Mouse (Mus musculus): Measurements from ENCODE around the gene Usp20. TPM values are rescaled to one million over a fixed set of nuclear protein-coding genes. Genes with fewer than 3 reads are reported as not detected.

Usp20 gene
- total and polyA plus RNA-seq, 3 experiments, result 8.2 to 16.6 (median 9.4) TPM

DNA sequence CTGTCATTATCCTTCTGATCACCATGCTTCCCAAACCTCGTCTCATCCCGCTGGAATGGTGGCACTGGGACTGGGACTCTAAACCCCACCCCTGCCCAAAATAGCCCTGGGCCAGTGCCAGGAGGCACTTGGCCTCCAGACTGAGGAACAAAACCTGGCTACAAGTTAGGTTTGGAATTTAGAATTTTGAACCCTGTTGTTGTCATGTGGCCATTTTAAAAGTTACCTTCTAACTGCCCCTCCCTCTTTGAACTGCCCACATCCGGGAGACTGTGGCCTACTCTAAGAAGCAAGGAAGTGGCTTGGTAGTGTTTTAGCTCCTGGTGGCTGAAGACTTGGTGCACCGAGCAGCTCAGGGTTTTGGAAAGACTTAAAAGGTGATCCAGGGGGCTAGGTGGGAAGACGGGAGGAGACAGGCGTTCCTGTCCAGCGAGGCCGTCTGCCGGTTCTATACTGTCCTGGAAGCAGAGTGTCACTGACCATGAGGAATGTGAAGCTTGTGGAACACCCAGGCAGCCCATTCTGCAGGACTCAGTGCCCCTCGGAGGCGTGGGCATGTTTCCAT, 13.4 kb downstream of the Usp20 start:
- ATAC-seq (ENCODE audit: extremely low read depth, insufficient number of reproducible peaks, low FRiP score, poor library complexity, severe bottlenecking), result no peak
- Histone ChIP-seq H3K36me3 (replicated peaks) (peaks cover 34% of the 10 kb centered on the region), H3K4me1 (ENCODE audit: insufficient read depth, low read depth, low read length) (peaks cover 7% of the 10 kb centered on the region; the same call in 1 of the 2 replicates), H3K4me3 (ENCODE audit: low read depth, low read length) (no peak overlapping the region), H3K9me3 (replicated peaks) (no peaks in the 10 kb centered on the region), H3K27me3 (ENCODE audit: insufficient read depth, low read length) (0 out of 2 replicates have a peak, but pooled peaks cover 3% of the 10 kb centered on the region)
- TF ChIP-seq TAL1 (conservative IDR thresholded peaks at IDR 0.05; ENCODE audit: low read depth, low read length) (no peak), CTCF (IDR thresholded peaks at IDR 0.05; ENCODE audit: low read depth, low read length) (no peak), GATA2 (IDR thresholded peaks at IDR 0.05; ENCODE audit: borderline replicate concordance, low read depth, low read length) (no peak), GATA1 (IDR thresholded peaks at IDR 0.05; ENCODE audit: borderline replicate concordance, low read length) (no peak)
- no peak for DNase-seq (ENCODE audit: low spot score)

- DNase-seq (ENCODE audit: low spot score) (no peak), ATAC-seq (ENCODE audit: extremely low read depth, insufficient number of reproducible peaks, low FRiP score, poor library complexity, severe bottlenecking) (no peak)
- 0 out of 2 replicates have a peak, but pooled peaks cover 3% of the 10 kb centered on the region for H3K27me3 ChIP-seq (ENCODE audit: insufficient read depth, low read length)
- H3K4me3 ChIP-seq (ENCODE audit: low read depth, low read length), result no peak overlapping the region
- peaks cover 46% of the 10 kb centered on the region for H3K36me3 ChIP-seq (replicated peaks)
- no peak for TF ChIP-seq CTCF (IDR thresholded peaks at IDR 0.05; ENCODE audit: low read depth, low read length)
- no peak for TF ChIP-seq GATA2 (IDR thresholded peaks at IDR 0.05; ENCODE audit: borderline replicate concordance, low read depth, low read length)
- no peak for TF ChIP-seq GATA1 (IDR thresholded peaks at IDR 0.05; ENCODE audit: borderline replicate concordance, low read length)
- TF ChIP-seq POLR2AphosphoS5 (IDR thresholded peaks at IDR 0.05; ENCODE audit: insufficient replicate concordance, low read depth, low read length), result no peak
- TF ChIP-seq TAL1 (conservative IDR thresholded peaks at IDR 0.05; ENCODE audit: low read depth, low read length), result no peak
- no peaks in the 10 kb centered on the region for H3K9me3 ChIP-seq (replicated peaks)
- peaks cover 16% of the 10 kb centered on the region for H3K4me1 ChIP-seq (ENCODE audit: insufficient read depth, low read depth, low read length)
Observed at GRCm38 (mm10) chr2:30998443-30999260, 16.6 kb downstream of the Usp20 start.

GRCm38 (mm10) chr2:31002857-31003256, 20.8 kb downstream of the Usp20 start:
- H3K4me3 ChIP-seq (ENCODE audit: low read depth, low read length), result no peak overlapping the region
- no peak for ATAC-seq (ENCODE audit: extremely low read depth, insufficient number of reproducible peaks, low FRiP score, poor library complexity, severe bottlenecking)
- no peaks in the 10 kb centered on the region for H3K9me3 ChIP-seq (replicated peaks)
- TF ChIP-seq TAL1 (conservative IDR thresholded peaks at IDR 0.05; ENCODE audit: low read depth, low read length), result no peak
- TF ChIP-seq POLR2AphosphoS5 (IDR thresholded peaks at IDR 0.05; ENCODE audit: insufficient replicate concordance, low read depth, low read length), result no peak
- H3K4me1 ChIP-seq (ENCODE audit: insufficient read depth, low read depth, low read length), result peaks cover 56% of the 10 kb centered on the region
- no peaks in the 10 kb centered on the region for H3K27me3 ChIP-seq (ENCODE audit: insufficient read depth, low read length)
- DNase-seq (ENCODE audit: low spot score), result no peak
- H3K36me3 ChIP-seq (replicated peaks), result peaks cover 66% of the 10 kb centered on the region

DNA sequence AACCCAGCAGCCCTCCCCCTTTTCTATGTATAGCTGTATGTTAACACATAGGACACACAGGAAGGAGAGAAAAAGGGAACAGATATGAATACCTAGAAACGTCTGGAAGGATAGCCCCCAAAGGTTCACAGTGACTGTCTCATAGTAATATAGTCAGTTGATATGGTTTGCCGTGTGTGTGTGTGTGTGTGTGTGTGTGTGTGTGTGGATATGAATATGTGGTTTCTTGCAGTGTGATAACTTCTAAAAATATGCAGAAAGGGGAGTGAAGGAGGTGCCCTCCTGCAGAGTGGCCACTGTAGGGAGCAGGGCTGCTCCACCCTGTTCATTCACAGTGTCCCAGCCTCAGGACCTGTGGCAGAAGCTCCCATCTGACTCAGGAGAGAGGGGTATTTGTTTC, 23.4 kb downstream of the Usp20 start:
- Histone ChIP-seq H3K4me1 (ENCODE audit: insufficient read depth, low read depth, low read length) (peaks cover 74% of the 10 kb centered on the region), H3K9me3 (replicated peaks) (no peaks in the 10 kb centered on the region), H3K4me3 (ENCODE audit: low read depth, low read length) (peak overlapping the region; percentile 67), H3K36me3 (replicated peaks) (peaks cover 68% of the 10 kb centered on the region), H3K27me3 (ENCODE audit: insufficient read depth, low read length) (no peaks in the 10 kb centered on the region)
- TF ChIP-seq TAL1 (conservative IDR thresholded peaks at IDR 0.05; ENCODE audit: low read depth, low read length), result no peak
- TF ChIP-seq GATA1 (IDR thresholded peaks at IDR 0.05; ENCODE audit: borderline replicate concordance, low read length), result no peak
- no peak for TF ChIP-seq CTCF (IDR thresholded peaks at IDR 0.05; ENCODE audit: low read depth, low read length)
- TF ChIP-seq POLR2AphosphoS5 (IDR thresholded peaks at IDR 0.05; ENCODE audit: insufficient replicate concordance, low read depth, low read length), result no peak
- no peak for TF ChIP-seq GATA2 (IDR thresholded peaks at IDR 0.05; ENCODE audit: borderline replicate concordance, low read depth, low read length)
- ATAC-seq (ENCODE audit: extremely low read depth, insufficient number of reproducible peaks, low FRiP score, poor library complexity, severe bottlenecking) (no peak), DNase-seq (ENCODE audit: low spot score) (no peak)

DNA sequence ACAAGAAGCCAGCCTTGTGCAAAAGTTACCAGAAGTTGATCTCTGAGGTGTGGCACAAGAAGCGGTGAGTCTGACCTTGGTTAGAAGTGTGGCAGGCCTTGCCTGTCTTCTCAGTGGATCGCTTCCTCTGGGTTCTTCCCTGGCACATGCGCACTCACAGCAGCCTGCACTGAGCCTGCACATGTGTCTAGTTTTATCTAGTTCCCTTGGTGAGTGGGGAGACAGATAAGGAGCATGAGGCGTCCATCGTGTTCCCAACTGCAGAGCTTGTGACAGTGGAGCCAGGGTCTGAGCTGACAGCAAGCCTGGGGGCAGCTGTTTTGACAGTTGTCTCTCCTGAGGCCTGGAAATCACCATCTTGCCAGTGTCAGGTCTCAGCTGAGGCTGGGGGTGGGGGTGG, 24.4 kb downstream of the Usp20 start:
- Histone ChIP-seq H3K9me3 (replicated peaks) (no peaks in the 10 kb centered on the region), H3K27me3 (ENCODE audit: insufficient read depth, low read length) (no peaks in the 10 kb centered on the region), H3K4me3 (ENCODE audit: low read depth, low read length) (peak overlapping the region; percentile 67), H3K4me1 (ENCODE audit: insufficient read depth, low read depth, low read length) (peaks cover 81% of the 10 kb centered on the region), H3K36me3 (replicated peaks) (peaks cover 77% of the 10 kb centered on the region)
- DNase-seq (ENCODE audit: low spot score), result peak; percentile 83
- TF ChIP-seq POLR2AphosphoS5 (IDR thresholded peaks at IDR 0.05; ENCODE audit: insufficient replicate concordance, low read depth, low read length), result no peak
- peak; percentile 81 for TF ChIP-seq TAL1 (conservative IDR thresholded peaks at IDR 0.05; ENCODE audit: low read depth, low read length)
- TF ChIP-seq CTCF (IDR thresholded peaks at IDR 0.05; ENCODE audit: low read depth, low read length), result no peak
- no peak for TF ChIP-seq GATA1 (IDR thresholded peaks at IDR 0.05; ENCODE audit: borderline replicate concordance, low read length)
- peak; percentile 58; the same call in 1 of the 2 replicates for TF ChIP-seq GATA2 (IDR thresholded peaks at IDR 0.05; ENCODE audit: borderline replicate concordance, low read depth, low read length)
- peak; percentile 92 for ATAC-seq (ENCODE audit: extremely low read depth, insufficient number of reproducible peaks, low FRiP score, poor library complexity, severe bottlenecking)

DNA sequence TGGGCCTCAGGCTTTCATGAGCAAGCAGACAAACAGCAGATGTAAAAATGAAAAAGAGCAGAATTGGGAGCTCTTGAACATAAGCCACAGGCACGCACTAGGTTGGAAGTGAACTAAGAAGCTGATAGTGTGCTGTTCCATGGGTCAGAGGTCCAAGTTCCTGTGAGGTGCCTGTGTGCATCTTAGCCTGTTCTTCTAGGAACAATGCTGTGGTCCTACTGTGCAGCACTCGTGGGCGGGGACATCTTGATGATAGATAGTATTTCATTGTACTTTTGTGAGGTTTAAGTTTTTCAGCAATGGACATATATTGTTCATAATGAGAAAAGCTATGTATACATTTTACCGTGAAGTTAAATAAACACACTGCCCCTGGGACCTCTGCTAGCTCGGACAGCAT, 25.1 kb downstream of the Usp20 start:
- Histone ChIP-seq H3K36me3 (replicated peaks) (peaks cover 77% of the 10 kb centered on the region), H3K9me3 (replicated peaks) (no peaks in the 10 kb centered on the region), H3K4me3 (ENCODE audit: low read depth, low read length) (peak overlapping the region; percentile 67; the same call in 1 of the 2 replicates), H3K4me1 (ENCODE audit: insufficient read depth, low read depth, low read length) (peaks cover 85% of the 10 kb centered on the region), H3K27me3 (ENCODE audit: insufficient read depth, low read length) (no peaks in the 10 kb centered on the region)
- TF ChIP-seq TAL1 (conservative IDR thresholded peaks at IDR 0.05; ENCODE audit: low read depth, low read length) (no peak), CTCF (IDR thresholded peaks at IDR 0.05; ENCODE audit: low read depth, low read length) (no peak), GATA1 (IDR thresholded peaks at IDR 0.05; ENCODE audit: borderline replicate concordance, low read length) (no peak), GATA2 (IDR thresholded peaks at IDR 0.05; ENCODE audit: borderline replicate concordance, low read depth, low read length) (no peak), POLR2AphosphoS5 (IDR thresholded peaks at IDR 0.05; ENCODE audit: insufficient replicate concordance, low read depth, low read length) (no peak)
- DNase-seq (ENCODE audit: low spot score) (no peak), ATAC-seq (ENCODE audit: extremely low read depth, insufficient number of reproducible peaks, low FRiP score, poor library complexity, severe bottlenecking) (no peak)

Measured in G1E (cell line).